Mouse (Mus musculus) forebrain, embryonic 14.5 days (tissue): ENCODE measurements around the gene Btnl4. TPM values are rescaled to one million over a fixed set of nuclear protein-coding genes. Genes with fewer than 3 reads are reported as not detected.
"Not testable (repeated sequence)": the region's sequence is repeated elsewhere in the genome, so short reads cannot be mapped to it uniquely, and the experiment has no call there.

ENCODE experiments used
- ATAC-seq: fragments of 200-750 bp; cut with Nextera tagmentation; 2 replicates; pipeline ENCODE4 v1.8.0; 2017; ENCODE audit warnings: mild to moderate bottlenecking, moderate library complexity
- DNase-seq: peaks from one replicate; pipeline ENCODE4 v3.0.0-alpha.2; 2015; ENCODE audit warnings: low spot score
- H3K27ac ChIP-seq: fragments of 300-500 bp; sonication (generic); 2 replicates; pipeline ENCODE4 v1.5.1; 2014; ENCODE audit warnings: low read depth, mild to moderate bottlenecking, control low read depth, low read length, moderate library complexity
- H3K27me3 ChIP-seq: fragments of 300-500 bp; sonication (generic); replicated peaks from 2 replicates; pipeline ENCODE4 v1.6.1; 2014; ENCODE audit warnings: low read length, control low read depth, mixed read lengths; ENCODE audit not compliant: control insufficient read depth, insufficient read depth
- H3K36me3 ChIP-seq: fragments of 300-500 bp; sonication (generic); 2 replicates; pipeline ENCODE4 v1.6.1; 2014; ENCODE audit warnings: low read length, control low read depth; ENCODE audit not compliant: control insufficient read depth, insufficient read depth
- H3K4me1 ChIP-seq: fragments of 300-500 bp; sonication (generic); 2 replicates; pipeline ENCODE4 v1.6.1; 2014; ENCODE audit warnings: antibody characterized with exemption, low read length, control low read depth; ENCODE audit not compliant: control insufficient read depth, insufficient read depth
- H3K4me2 ChIP-seq: fragments of 300-500 bp; sonication (generic); 2 replicates; pipeline ENCODE4 v1.6.1; 2014; ENCODE audit warnings: mild to moderate bottlenecking, control low read depth, low read length
- H3K4me3 ChIP-seq: fragments of 300-500 bp; sonication (generic); 2 replicates; pipeline ENCODE4 v1.5.1; 2014; ENCODE audit warnings: low read depth, low read length, control low read depth
- H3K9ac ChIP-seq: fragments of 300-500 bp; sonication (generic); 2 replicates; pipeline ENCODE4 v1.6.1; 2014; ENCODE audit warnings: mild to moderate bottlenecking, low read length, control low read depth, moderate library complexity
- H3K9me3 ChIP-seq: fragments of 300-500 bp; sonication (generic); replicated peaks from 2 replicates; pipeline ENCODE4 v1.6.1; 2016; ENCODE audit warnings: low read length, control low read depth, mixed read lengths; ENCODE audit not compliant: control insufficient read depth
- WGBS: fragments of 180-500 bp; shearing (Covaris S2); extraction: QIAGEN DNeasy Blood & Tissue Kit; methylation state at CpG from one replicate; pipeline ENCODE4 v1.1.7; 2014; 5-methylcytosine and 5-hydroxymethylcytosine counted together
- polyA plus RNA-seq: library from polyadenylated mRNA; unstranded; fragments of >200 nt; fragmentation: Nextera tagmentation; extraction: Ambion mirVana; gene quantifications from 2 replicates; pipeline ENCODE4 v1.2.1, GENCODE M21; 2014

The Btnl4 gene
- not detected in 2 replicates for polyA plus RNA-seq

DNA sequence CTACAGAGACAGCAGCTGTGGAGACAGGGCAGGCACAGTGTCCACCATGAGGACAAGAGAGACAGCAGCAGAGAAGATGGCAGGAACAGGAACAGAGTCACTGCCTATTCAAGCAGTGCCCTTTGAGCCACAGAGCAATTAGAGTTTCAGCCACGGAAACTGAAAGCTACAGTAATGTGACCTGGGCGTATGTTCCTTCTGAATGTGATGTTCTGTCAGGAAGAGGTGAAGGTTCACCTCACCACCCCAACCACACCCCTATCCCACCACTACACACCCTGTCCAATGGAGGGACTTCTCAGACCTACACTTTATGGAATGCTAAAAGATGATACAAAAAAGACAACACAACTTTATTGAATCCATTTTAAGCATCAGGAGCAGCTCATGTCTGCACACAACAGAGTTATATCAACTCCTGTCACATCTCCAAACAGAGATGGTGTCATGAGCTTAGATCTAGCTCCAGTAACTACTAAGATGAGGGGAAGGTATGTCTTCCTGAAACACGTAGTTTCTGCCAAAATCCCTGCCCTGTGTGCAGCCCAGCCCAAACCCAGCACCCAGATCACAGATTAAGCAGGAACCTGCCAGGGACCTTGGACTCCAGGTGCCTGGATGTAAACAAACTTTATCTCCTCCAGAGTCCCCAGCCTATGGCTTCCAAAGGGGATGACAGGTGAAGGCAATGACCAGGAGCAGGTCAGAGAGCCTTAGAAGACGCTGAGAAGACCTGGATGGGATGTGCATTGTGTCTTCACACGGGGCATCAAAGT lies at the start of gene Btnl4:
Gene Btnl4, minus strand, starts transcription at position 81 of the 776 bp plus-strand sequence.
- H3K9me3 ChIP-seq, H3K27ac ChIP-seq, ATAC-seq, DNase-seq, H3K4me2 ChIP-seq, H3K9ac ChIP-seq, H3K27me3 ChIP-seq, H3K4me1 ChIP-seq, H3K4me3 ChIP-seq, H3K36me3 ChIP-seq: not testable (repeated sequence)
- 71% methylated on average over 4 of the region's 5 CpGs for WGBS

DNA sequence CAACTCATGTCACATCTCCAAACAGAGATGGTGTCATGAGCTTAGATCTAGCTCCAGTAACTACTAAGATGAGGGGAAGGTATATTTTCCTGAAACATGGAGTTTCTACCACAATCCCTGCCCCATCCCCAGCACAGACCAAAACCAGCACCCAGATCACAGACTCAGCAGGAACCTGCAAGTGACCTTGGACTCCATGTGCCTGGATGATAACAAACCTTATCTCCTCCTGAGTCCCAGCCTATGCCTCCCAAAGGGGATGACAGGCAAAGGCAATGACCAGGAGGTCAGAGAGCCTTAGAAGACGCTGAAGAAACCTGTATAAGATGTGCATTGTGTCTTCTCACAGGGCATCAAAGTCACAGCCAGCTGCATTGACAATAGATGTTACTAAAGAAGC lies 41.9 kb upstream of the Btnl4 start:
- H3K4me1 ChIP-seq = no peaks in the 10 kb centered on the region
- ATAC-seq = no peak
- H3K9ac ChIP-seq = no peak overlapping the region
- H3K9me3 ChIP-seq = no peaks in the 10 kb centered on the region
- 56% methylated on average over 1 of the region's 1 CpGs for WGBS
- no peaks in the 10 kb centered on the region for H3K36me3 ChIP-seq
- H3K4me2 ChIP-seq = no peak overlapping the region
- H3K27me3 ChIP-seq = no peaks in the 10 kb centered on the region
- H3K4me3 ChIP-seq = no peak overlapping the region
- no peak for DNase-seq
- no peak overlapping the region for H3K27ac ChIP-seq

DNA sequence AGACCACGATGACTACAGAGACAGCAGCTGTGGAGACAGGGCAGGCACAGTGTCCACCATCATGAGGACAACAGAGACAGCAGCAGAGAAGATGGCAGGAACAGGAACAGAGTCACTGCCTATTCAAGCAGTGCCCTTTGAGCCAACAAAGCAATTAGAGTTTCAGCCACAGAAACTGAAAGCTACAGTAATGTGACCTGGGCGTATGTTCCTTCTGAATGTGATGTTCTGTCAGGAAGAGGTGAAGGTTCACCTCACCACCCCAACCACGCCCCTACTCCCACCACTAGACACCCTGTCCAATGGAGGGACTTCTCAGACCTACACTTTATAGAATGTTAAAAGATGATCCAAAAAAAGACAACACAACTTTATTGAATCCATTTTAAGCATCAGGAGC lies 41.5 kb upstream of the Btnl4 start:
- not testable (repeated sequence) for H3K9me3 ChIP-seq, H3K4me1 ChIP-seq, H3K4me3 ChIP-seq, H3K4me2 ChIP-seq, ATAC-seq, H3K36me3 ChIP-seq, DNase-seq, H3K9ac ChIP-seq, H3K27me3 ChIP-seq, H3K27ac ChIP-seq
- WGBS = 74% methylated on average over 3 of the region's 3 CpGs

DNA sequence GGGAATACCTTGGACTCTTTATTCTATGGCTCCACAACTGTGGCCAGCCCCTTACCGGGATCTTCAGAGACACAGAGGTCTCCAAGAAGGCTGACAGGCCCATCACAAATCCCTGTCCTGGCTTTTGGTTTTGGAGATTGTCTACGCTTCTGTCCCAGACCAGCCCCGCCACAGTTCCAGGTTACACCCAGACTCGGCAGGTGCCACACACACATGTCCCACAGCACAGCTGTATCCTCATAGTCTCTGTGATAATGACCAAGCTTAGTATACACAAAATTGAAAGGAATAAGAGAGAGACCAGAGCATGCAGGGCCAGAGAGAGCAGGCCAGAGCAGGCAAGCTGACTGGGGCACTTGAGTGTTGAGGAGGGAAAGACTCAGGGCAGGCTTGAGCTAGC lies 40.7 kb upstream of the Btnl4 start:
- ATAC-seq = no peak
- DNase-seq = no peak
- Histone ChIP-seq H3K9me3 (no peaks in the 10 kb centered on the region), H3K36me3 (no peaks in the 10 kb centered on the region), H3K4me3 (no peak overlapping the region), H3K27me3 (no peaks in the 10 kb centered on the region), H3K4me2 (no peak overlapping the region), H3K9ac (no peak overlapping the region), H3K4me1 (no peaks in the 10 kb centered on the region), H3K27ac (no peak overlapping the region)
- WGBS = 91% methylated on average over 4 of the region's 4 CpGs

DNA sequence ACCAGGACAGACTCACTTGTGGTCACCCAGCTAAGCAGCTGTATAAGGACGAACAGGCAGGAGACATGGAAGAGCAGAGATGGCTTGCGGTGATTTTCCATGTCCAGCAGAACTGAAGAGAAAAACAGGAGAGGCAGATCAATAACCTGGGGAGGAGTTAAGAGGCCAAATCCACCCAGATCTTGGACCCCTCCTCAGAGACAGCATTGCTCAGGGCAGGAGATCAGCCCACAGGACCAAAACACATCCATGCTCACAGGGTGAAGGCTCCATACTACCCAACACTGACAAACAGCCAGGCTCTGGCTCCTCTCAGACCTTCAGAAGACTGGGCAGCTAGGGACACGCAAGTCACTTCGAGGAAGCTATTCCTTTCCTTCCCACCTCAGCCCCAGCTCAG lies 40.1 kb upstream of the Btnl4 start, which contains the start of gene Btnl6:
Gene Btnl6, minus strand, starts transcription at position 101 of the 400 bp plus-strand sequence.
- Histone ChIP-seq H3K4me2 (no peak within 1 kb of the TSS), H3K9me3 (no peaks in the 10 kb centered on the region), H3K27me3 (no peaks in the 10 kb centered on the region), H3K27ac (no peak within 1 kb of the TSS), H3K4me3 (no peak within 1 kb of the TSS), H3K36me3 (no peaks in the 10 kb centered on the region), H3K4me1 (no peaks in the 10 kb centered on the region), H3K9ac (no peak within 1 kb of the TSS)
- 91% methylated on average over 4 of the region's 4 CpGs for WGBS
- DNase-seq = no peak
- ATAC-seq = no peak

DNA sequence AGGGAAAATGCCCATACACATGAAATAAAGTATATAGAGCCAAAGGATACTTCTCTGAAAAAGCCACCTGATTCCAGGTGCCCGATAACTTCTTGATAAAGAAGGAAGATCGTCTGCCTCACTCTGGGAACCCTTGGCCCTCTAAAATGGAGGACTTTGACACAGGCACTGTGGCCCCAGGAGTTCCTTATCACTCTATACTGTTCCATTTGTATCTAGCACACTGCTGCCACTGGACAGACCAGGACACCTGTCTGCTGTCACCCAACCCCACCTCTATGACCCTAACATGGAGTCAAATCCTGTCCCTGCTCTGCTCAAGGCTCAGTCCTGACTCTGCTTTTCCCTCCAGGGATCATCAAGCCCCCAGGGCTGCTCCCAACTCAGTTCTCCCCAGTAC lies 39.4 kb upstream of the Btnl4 start:
- H3K27me3 ChIP-seq = no peaks in the 10 kb centered on the region
- 77% methylated on average over 2 of the region's 2 CpGs for WGBS
- no peaks in the 10 kb centered on the region for H3K9me3 ChIP-seq
- ATAC-seq (no peak), DNase-seq (no peak)
- H3K4me1 ChIP-seq = no peaks in the 10 kb centered on the region
- no peak overlapping the region for H3K4me3 ChIP-seq
- H3K27ac ChIP-seq = no peak overlapping the region
- H3K36me3 ChIP-seq = no peaks in the 10 kb centered on the region
- no peak overlapping the region for H3K4me2 ChIP-seq
- no peak overlapping the region for H3K9ac ChIP-seq

DNA sequence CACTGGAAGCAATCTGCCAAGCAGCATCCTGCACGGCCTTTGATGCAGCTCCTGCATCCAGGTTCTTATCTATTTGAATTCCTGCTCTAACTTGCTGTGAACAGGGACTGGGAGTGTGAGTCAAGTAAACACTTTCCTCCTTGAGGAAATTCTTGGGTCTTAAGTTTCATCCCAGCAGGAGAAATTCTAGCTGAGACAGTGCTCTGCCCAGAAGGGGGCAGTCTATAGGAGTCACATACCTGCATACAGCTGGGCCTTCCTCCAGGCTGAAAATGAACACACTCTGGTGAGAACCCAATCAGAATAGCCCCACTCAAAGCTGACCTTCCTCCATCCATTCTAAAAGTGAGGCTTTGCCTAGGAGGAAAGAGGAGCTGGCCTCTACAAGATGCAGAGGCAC lies 34.6 kb upstream of the Btnl4 start:
- H3K4me1 ChIP-seq, DNase-seq, H3K9ac ChIP-seq, H3K9me3 ChIP-seq, H3K4me2 ChIP-seq, H3K27ac ChIP-seq, H3K4me3 ChIP-seq, H3K27me3 ChIP-seq, ATAC-seq, H3K36me3 ChIP-seq: not testable (repeated sequence)
- WGBS = 85% methylated on average over 1 of the region's 1 CpGs

DNA sequence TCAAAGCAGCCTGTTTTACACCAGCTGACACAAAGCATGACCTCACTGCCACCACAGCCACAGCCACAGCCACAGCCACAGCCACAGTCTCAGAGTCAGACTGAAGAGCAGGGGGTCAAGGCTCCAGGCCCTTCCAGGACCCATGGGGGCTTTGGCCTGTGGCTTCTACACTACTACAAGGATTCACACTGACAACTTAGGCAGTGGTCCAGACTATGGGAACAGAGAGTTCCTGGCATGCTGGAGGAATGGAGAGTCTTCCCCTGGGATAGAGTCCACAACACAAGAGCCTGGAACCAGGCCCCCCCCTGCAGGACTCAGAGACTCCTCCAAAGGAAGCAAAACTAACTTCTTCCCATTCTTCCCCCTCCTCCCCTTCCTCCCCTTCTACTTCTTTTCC lies 30.5 kb upstream of the Btnl4 start:
- H3K4me1 ChIP-seq = no peaks in the 10 kb centered on the region
- ATAC-seq (no peak), DNase-seq (no peak)
- no peaks in the 10 kb centered on the region for H3K9me3 ChIP-seq
- H3K27ac ChIP-seq = no peak overlapping the region
- no peak overlapping the region for H3K4me3 ChIP-seq
- no peaks in the 10 kb centered on the region for H3K27me3 ChIP-seq
- H3K9ac ChIP-seq = no peak overlapping the region
- H3K36me3 ChIP-seq = no peaks in the 10 kb centered on the region
- no peak overlapping the region for H3K4me2 ChIP-seq

DNA sequence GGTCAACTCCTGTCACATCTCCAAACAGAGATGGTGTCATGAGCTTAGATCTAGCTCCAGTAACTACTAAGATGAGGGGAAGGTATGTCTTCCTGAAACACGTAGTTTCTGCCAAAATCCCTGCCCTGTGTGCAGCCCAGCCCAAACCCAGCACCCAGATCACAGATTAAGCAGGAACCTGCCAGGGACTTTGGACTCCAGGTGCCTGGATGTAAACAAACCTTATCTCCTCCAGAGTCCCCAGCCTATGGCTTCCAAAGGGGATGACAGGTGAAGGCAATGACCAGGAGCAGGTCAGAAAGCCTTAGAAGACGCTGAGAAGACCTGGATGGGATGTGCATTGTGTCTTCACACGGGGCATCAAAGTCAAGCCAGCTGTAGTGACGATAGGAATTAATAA lies 20.6 kb upstream of the Btnl4 start:
- not testable (repeated sequence) for H3K36me3 ChIP-seq, H3K9me3 ChIP-seq, DNase-seq, H3K4me1 ChIP-seq, H3K4me2 ChIP-seq, H3K27me3 ChIP-seq, H3K9ac ChIP-seq, H3K27ac ChIP-seq, ATAC-seq, H3K4me3 ChIP-seq
- WGBS = 88% methylated on average over 2 of the region's 4 CpGs
